In the genomic region with DNA sequence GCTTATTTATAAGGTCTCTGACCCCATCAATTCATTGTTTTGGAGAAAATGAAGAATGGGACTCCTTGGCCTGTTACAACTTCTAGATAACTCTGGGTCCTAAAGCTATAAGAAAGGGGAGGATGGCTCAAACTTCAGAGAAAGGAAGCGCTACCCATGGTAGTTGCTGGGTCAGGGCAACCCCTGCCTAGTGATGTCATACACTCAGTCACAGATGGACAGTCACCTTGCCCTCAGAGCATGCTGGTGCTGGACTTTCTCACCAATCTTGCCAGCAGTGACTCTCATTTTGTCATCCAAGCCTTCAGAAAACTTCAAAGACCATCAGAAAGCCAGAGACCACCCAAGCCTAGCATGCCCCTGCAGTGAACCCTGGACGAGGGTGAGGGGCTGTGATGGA, we compare ENCODE assay signal across 16 mouse cellular contexts.
"Had no signal": no experiment of that assay in that cellular context is flagged by ENCODE, and none has a peak within 500 bp of the region (broad histone marks: within the 10 kb centered on the region; RNA-seq: fewer than 3 reads in every experiment).

No protein-coding gene starts in this region.

- ATAC-seq: intestine, embryonic 15.5 days; liver, embryonic 12.5 days; midbrain, embryonic 13.5 days had no signal

- H3K4me2 ChIP-seq: intestine, embryonic 15.5 days; liver, embryonic 12.5 days; liver, embryonic 15.5 days; lung, embryonic 15.5 days; midbrain, embryonic 13.5 days had no signal

- H3K27ac ChIP-seq: left cerebral cortex, adult 2 months; liver, embryonic 12.5 days; liver, embryonic 15.5 days; midbrain, embryonic 10.5 days; midbrain, embryonic 13.5 days had no signal

- H3K27me3 ChIP-seq: intestine, embryonic 15.5 days; liver, embryonic 12.5 days; liver, embryonic 15.5 days; lung, embryonic 15.5 days; megakaryocyte, embryonic 14.5 days; midbrain, embryonic 13.5 days had no signal

- H3K9me3 ChIP-seq: intestine, embryonic 15.5 days; liver, embryonic 12.5 days; liver, embryonic 15.5 days; lung, embryonic 15.5 days; megakaryocyte, embryonic 14.5 days; midbrain, embryonic 10.5 days; midbrain, embryonic 13.5 days had no signal

- H3K4me3 ChIP-seq: intestine, embryonic 15.5 days; left cerebral cortex, adult 2 months; liver, embryonic 12.5 days; liver, embryonic 15.5 days; lung, embryonic 15.5 days; megakaryocyte, embryonic 14.5 days; midbrain, embryonic 10.5 days; midbrain, embryonic 13.5 days had no signal

- H3K4me1 ChIP-seq: liver, embryonic 12.5 days; liver, embryonic 15.5 days; megakaryocyte, embryonic 14.5 days had no signal

- H3K9ac ChIP-seq: intestine, embryonic 15.5 days; liver, embryonic 12.5 days; liver, embryonic 15.5 days; lung, embryonic 15.5 days; midbrain, embryonic 13.5 days had no signal

- DNase-seq: kidney, adult 18-20 months; kidney, postnatal 36 days; layer of hippocampus, postnatal 36 days; lung, adult 18-20 months; lung, postnatal 10 days; lung, postnatal 36 days; thymus, adult 18-20 months; thymus, postnatal 36 days had no signal

- H3K36me3 ChIP-seq: intestine, embryonic 15.5 days; liver, embryonic 12.5 days; liver, embryonic 15.5 days; lung, embryonic 15.5 days; midbrain, embryonic 10.5 days; midbrain, embryonic 13.5 days had no signal
